Mouse (Mus musculus): Measurements from ENCODE around the gene Mbnl2.

Gene Mbnl2

GRCm38 (mm10) chr14:120383186-120383851, 107.8 kb downstream of the Mbnl2 start:
- DNase-seq (ENCODE audit: inconsistent ontology term), result no peak

DNA sequence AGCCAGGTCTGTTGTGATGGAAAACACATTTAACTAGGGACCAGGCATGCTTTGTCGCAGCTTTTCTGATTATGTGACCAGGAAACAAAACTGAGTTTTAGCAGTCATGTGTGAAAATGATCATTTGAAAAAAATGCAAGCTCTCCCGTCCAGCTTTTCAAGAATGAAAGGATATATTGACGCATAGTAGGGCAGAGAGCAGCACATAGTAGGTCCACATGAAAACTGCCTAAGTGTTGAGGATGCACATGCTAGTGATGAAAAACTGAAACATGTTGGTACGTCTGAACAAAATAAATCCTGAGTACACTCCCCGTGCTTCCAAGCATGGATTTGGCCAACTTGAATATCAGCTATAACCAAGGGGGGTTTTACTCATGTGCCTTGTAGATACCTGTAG, 109.1 kb downstream of the Mbnl2 start:
- no peak for DNase-seq (ENCODE audit: inconsistent ontology term)

GRCm38 (mm10) chr14:120387293-120387692, 111.8 kb downstream of the Mbnl2 start:
- DNase-seq (ENCODE audit: inconsistent ontology term), result no peak

DNA sequence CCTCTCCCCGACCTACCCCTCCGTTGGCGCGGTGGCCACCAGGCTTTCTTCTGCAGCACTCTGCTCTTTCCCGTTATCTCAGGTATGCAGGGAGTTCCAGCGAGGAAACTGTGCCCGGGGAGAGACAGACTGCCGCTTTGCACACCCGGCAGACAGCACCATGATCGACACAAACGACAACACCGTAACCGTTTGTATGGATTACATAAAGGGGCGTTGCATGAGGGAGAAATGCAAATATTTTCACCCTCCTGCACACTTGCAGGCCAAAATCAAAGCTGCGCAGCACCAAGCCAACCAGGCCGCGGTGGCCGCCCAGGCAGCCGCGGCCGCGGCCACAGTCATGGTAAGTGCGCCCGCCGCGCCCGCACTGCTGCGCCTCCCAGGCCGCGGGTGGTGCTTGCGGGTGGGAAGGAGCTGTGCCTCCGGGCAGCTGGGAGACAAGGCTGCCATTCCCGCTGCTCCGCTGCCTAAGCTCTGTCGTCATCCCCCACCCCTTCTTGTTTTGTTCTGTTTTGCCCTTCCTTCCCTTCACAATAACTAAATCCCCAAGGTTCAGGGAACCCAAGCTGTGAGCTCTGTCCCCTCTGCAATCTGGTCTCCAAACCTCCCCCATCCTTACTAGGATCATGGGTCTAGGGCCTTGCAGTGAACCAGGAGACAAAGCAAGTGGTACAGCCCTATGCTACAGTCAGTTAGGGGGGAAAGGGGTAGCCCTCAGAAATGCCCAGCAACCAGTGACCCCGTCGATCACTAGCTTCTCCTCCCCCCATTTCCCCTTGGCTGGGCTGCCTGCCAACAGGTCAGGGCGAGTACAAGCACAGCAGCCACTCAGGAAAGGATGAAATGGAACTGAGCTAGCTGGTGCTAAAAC, 113.6 kb downstream of the Mbnl2 start:
- DNase-seq (ENCODE audit: inconsistent ontology term), result peak; percentile 68

DNA sequence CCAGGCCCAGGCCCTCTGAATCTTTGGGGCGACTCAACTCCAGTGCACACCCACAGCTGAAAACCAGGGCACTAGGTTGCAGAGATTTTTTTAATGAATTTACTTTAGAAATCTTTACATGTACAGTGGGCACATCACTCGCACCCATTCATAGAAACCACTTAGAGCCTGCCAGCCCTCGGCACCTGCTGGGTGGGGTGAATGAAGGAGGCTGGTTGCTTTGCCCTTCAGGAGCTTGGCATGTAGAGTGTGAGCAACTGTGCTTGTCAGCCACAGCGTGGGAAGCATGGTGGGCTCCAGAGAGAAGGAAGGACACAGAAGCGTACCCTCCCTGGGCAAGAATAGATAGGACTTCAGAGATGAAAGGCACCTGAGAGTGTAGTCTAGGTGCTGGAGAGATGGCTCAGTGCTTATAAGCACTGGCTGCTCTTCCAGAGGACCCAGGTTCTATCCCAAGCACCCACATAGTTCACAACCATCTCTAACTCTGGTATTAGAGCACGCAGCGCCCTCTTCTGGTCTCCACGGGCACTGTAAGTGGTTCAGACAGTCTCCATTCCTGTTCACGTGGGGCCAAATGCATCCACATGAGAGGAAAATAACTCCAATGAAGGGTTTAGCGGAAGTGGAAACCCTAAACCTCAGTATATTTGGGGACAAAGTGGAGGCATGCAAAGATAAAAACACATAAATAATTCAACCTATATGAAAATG, 114.9 kb downstream of the Mbnl2 start:
- no peak for DNase-seq (ENCODE audit: inconsistent ontology term)

DNA sequence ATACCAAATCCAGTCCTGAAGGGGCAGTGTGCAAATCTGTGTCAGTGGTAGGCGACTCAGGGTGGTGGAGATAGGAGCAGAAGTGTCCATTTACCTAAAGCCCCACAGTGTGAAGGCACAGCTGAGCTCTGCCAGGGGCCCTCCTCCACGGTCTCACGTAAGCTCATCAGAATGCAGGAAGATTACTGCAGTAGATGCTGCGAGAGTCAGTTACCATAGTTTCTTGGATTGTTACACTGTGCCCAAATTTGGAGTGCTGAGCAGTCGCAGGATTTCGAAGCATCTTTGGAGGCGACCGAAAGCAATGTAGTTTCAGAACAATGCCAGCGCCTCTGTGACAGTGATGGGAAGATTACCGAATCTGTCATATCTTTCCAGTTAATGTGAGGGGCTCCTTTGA, 116.2 kb downstream of the Mbnl2 start:
- no peak for DNase-seq (ENCODE audit: inconsistent ontology term)

DNA sequence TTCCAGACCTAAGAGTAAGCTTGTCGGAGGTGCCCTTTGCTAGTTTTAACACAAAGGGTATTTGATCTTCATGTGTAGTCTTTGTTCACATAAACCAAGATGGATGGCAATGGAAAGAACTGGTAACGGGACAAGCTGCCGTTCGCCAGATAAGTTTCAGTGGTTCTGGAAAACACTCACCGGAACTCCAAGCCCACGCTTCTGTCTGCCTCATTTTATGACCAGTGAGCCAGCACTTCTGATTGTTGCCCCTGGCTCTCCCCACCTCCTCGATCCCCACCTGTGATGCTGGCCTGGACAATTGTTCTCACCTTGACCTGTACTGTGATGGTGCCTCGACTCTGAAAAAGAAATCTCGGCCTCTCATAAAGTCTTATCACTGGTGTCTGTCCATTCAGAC, 117.0 kb downstream of the Mbnl2 start:
- no peak for DNase-seq (ENCODE audit: inconsistent ontology term)

DNA sequence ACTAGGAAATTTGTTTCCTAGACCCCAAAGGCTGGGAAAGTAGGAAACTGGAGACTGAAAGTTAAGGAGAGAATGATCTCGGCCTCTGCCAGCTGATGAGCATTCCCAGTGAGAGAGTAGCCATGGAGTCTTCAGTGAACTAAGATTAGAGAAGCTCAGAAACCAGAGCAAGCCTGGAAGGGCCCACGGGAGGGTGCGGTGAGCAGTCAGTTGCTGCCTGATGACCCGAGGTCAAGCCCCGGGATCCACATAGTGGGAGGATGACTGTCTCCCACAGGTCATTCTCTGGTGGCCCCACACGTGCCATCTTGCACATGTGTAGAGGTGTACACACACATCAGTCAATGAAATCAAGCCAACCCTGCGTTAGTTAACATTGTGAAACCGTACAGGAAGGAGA, 118.0 kb downstream of the Mbnl2 start:
- DNase-seq (ENCODE audit: inconsistent ontology term), result no peak

DNA sequence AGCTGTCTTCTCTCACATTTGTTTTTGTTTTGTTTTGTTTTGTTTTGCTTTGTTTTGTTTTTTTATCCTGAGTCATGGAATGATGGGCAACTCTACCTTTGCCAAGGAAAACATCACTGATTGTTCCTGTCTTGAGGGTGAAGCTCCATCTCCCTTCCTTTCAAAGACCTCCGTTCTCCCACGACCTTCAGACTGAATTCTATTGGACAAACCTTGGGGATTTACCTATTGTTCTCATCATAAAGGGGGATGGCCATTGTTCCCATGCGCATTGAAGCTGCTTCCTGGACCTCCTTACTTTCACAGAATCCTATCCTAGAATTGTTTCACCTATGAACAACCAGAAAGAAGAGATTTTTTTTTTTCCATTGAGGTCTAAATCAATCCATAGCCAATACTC, 118.7 kb downstream of the Mbnl2 start:
- DNase-seq (ENCODE audit: inconsistent ontology term), result no peak

GRCm38 (mm10) chr14:120394827-120395226, 119.4 kb downstream of the Mbnl2 start:
- no peak for DNase-seq (ENCODE audit: inconsistent ontology term)

- DNase-seq (ENCODE audit: inconsistent ontology term), result no peak
These were observed 120.0 kb downstream of the Mbnl2 start for GRCm38 (mm10) chr14:120395501-120395900.

- peak; percentile 53 for DNase-seq (ENCODE audit: inconsistent ontology term)
These were observed 122.6 kb downstream of the Mbnl2 start for GRCm38 (mm10) chr14:120397871-120398647.

DNA sequence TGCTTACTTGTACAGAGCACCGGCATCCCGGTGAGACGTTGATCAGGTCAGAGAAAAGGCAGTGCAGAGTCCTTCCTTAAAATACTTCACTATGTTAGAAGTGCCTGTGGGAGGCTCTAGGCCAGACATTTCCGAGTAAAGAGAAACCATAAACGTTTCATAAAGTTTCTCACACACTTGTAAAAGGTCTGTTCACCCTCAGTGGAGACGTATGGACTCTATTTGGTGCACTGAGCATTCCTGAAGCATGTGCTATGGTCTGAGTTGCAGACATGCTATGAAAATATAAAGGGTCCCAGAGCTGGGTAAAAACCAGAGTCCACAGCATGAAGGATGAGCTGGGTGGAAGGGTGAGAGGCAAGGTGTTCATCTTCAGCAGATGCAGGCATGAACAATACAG, 124.1 kb downstream of the Mbnl2 start:
- no peak for DNase-seq (ENCODE audit: inconsistent ontology term)

DNA sequence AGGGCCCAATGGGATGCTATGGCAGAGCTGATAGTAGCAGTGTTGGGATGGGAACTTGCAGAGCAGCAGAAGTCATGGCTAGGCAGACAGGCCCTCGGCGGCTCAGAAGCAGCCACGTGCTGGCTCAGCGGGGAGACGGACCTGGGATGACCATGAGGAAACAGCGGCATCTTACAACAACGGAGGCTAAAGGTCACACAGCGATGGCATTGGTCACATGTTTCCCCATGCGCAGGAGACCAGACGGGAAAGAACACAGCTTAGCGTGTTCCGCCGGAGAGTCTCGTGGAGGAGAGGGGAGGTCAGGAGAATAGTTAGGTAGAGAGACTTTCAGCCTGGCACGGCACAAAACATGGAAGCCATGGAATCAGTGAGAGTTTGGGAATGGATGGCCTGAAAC, 125.7 kb downstream of the Mbnl2 start:
- no peak for DNase-seq (ENCODE audit: inconsistent ontology term)

GRCm38 (mm10) chr14:120402715-120403114, 127.2 kb downstream of the Mbnl2 start:
- DNase-seq (ENCODE audit: inconsistent ontology term), result no peak

DNA sequence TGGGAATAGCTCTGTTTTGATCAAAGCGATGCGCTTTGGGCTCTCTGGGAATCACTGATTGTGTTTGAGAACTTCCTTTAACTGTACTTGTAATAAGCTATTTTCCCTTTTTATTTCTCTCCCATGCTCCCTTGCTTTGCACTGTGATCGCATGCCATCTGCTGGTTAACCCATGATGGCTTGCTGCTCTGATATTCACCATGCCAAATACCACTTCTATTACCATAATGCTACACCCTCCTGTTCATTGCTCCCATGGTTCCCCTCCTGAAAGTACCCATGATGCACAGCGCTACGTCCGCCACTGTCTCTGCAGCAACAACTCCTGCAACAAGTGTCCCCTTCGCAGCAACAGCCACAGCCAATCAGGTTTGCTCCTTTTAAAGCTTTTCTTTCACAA, 128.9 kb downstream of the Mbnl2 start:
- no peak for DNase-seq (ENCODE audit: inconsistent ontology term)

- DNase-seq (ENCODE audit: inconsistent ontology term), result no peak
These were observed 129.5 kb downstream of the Mbnl2 start for GRCm38 (mm10) chr14:120404811-120405582.

DNA sequence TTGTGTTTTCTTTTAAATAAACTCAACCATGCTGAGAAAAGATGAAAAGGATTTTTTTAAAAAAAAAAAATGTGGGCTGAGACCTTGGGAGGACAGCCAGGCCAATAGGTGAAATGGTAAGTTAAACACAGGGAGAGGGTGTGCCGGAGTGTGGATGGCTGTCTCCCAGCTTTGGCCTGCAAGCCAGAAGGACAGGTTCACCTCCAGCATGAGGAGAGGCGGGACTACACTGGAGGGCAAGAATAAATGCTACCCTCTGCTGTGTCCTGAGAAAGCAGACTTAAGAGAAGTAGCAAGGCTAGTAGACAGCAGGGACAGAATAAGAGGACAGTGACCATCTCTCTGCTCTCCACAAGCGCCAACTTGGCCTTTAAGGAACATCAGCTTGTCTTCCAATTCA, 130.1 kb downstream of the Mbnl2 start:
- DNase-seq (ENCODE audit: inconsistent ontology term), result no peak

DNA sequence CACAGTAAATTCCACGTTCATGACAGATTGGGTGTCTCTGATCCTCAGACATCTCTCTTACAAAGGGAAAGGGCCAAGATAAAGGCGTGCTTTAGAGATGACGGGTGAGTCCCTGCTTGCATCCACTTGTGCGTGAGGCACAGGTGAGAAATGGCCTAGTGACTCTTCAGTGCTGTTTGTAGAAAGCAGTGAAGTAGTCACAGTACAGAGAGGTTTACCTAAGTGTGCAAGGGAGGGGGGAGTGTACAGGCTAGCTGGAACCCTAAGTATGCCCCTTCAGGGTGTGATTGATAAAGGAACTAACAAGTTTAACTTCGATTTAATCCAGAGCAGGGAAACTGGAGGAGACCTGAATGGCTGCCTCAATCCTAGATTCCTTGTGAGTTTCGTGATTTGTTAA, 130.8 kb downstream of the Mbnl2 start:
- DNase-seq (ENCODE audit: inconsistent ontology term), result no peak

- DNase-seq (ENCODE audit: inconsistent ontology term), result no peak
These were observed 131.4 kb downstream of the Mbnl2 start for GRCm38 (mm10) chr14:120406820-120407219.

DNA sequence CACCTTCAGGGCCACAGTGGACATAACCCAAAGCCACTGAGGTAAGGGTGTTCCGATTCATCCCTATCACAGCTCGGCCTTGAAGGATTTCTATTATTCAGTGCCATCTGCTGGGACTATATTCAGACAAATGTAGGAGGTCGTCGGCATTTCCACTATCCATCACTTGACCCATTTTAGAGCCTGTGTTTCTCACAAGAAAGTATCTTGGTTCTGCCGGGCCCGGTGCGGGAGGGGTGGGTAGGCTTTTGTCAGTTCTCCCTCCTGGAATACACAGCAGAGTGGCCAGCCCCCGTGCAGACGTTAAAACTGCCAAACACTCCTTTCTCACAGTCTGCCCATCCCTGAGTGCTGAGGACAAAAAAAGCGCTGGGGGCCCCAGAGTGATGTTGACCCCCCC, 134.4 kb downstream of the Mbnl2 start:
- DNase-seq (ENCODE audit: inconsistent ontology term), result no peak
